Mouse (Mus musculus): ENCODE results near the gene Gins1. TPM values are rescaled to one million over a fixed set of nuclear protein-coding genes. Genes with fewer than 3 reads are reported as not detected.

Gins1 gene
- polyA plus RNA-seq, 1 experiment from 2014 or later = 58.1 TPM

DNA sequence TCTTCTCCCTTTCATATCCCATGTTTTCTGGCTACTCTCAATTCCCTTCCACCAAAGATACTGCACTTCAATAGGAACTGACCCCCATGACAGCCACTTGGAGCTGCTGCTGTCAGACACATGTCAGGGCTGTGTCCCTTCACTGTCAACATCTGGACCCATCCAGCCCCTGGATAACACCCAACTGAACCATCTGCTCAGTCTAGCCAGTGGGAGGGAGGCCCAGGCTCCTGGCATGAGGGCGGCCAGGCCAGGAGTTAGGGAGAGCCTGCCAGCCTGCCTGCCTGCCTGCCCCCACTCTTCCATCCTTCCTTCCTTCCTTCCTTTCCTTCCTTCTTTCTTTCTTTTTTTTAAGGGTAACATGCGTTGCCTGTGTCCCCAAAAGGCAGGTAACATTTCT is 46.0 kb downstream of the Gins1 start:
- Histone ChIP-seq H3K9me3 (ENCODE audit: low read depth, low read length) (no peaks in the 10 kb centered on the region), H3K9ac (no peak overlapping the region; the same call in 1 of the 2 replicates), H3K4me3 (ENCODE audit: low read depth, low read length) (no peak overlapping the region), H3K36me3 (ENCODE audit: insufficient read depth) (peaks cover 57% of the 10 kb centered on the region), H3K4me1 (ENCODE audit: insufficient read depth) (no peaks in the 10 kb centered on the region), H3K27ac (ENCODE audit: low read depth) (no peak overlapping the region), H3K4me2 (no peak overlapping the region), H3K27me3 (ENCODE audit: insufficient read depth, low read length) (no peaks in the 10 kb centered on the region)
- no peak for DNase-seq
- no peak for ATAC-seq (ENCODE audit: insufficient read depth)
- no peak for TF ChIP-seq CTCF (IDR thresholded peaks at IDR 0.05; ENCODE audit: low read depth)
- 78% methylated on average over 2 of the region's 2 CpGs for WGBS

GRCm38 (mm10) chr2:150955859-150956258 is 50.7 kb downstream of the Gins1 start:
- 56% methylated on average over 1 of the region's 1 CpGs for WGBS
- Histone ChIP-seq H3K9ac (no peak overlapping the region), H3K27me3 (ENCODE audit: insufficient read depth, low read length) (no peaks in the 10 kb centered on the region), H3K4me2 (no peak overlapping the region), H3K4me3 (ENCODE audit: low read depth, low read length) (no peak overlapping the region), H3K4me1 (ENCODE audit: insufficient read depth) (no peaks in the 10 kb centered on the region), H3K9me3 (ENCODE audit: low read depth, low read length) (no peaks in the 10 kb centered on the region), H3K36me3 (ENCODE audit: insufficient read depth) (peaks cover 52% of the 10 kb centered on the region), H3K27ac (ENCODE audit: low read depth) (no peak overlapping the region)
- no peak for TF ChIP-seq CTCF (IDR thresholded peaks at IDR 0.05; ENCODE audit: low read depth)
- no peak for DNase-seq
- no peak for ATAC-seq (ENCODE audit: insufficient read depth)

DNA sequence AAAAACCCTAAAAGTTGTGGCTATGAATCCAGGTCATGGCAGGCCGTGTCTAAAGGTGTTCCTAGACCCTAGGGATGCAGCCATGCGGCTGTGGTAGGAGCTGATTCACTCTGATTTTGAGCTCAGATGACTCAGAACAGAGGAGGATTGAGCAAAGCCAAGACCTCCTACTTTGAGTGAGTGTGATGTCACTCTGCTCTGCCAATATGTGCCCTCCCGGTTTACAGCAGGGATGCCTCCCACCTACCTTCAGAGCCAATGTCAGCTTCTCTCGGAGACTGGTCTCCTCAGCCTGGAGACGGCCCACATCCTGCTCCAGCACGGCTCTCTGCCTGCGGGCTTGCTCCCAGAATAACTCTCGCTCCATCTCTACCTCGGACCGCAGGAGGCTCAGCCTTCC is 54.3 kb downstream of the Gins1 start:
- DNase-seq (no peak), ATAC-seq (ENCODE audit: insufficient read depth) (no peak; the same call in 1 of the 2 replicates)
- Histone ChIP-seq H3K9ac (no peak overlapping the region), H3K36me3 (ENCODE audit: insufficient read depth) (peaks cover 47% of the 10 kb centered on the region), H3K27me3 (ENCODE audit: insufficient read depth, low read length) (no peaks in the 10 kb centered on the region), H3K9me3 (ENCODE audit: low read depth, low read length) (no peaks in the 10 kb centered on the region), H3K27ac (ENCODE audit: low read depth) (no peak overlapping the region), H3K4me3 (ENCODE audit: low read depth, low read length) (no peak overlapping the region), H3K4me2 (no peak overlapping the region), H3K4me1 (ENCODE audit: insufficient read depth) (no peaks in the 10 kb centered on the region)
- TF ChIP-seq CTCF (IDR thresholded peaks at IDR 0.05; ENCODE audit: low read depth) = no peak
- 84% methylated on average over 10 of the region's 10 CpGs for WGBS

- peaks cover 54% of the 10 kb centered on the region for H3K36me3 ChIP-seq (ENCODE audit: insufficient read depth)
- H3K27ac ChIP-seq (ENCODE audit: low read depth) = no peak overlapping the region
Measured at GRCm38 (mm10) chr2:150963246-150963645, 58.0 kb downstream of the Gins1 start.

GRCm38 (mm10) chr2:150964641-150965040 is 59.4 kb downstream of the Gins1 start:
- Histone ChIP-seq H3K9ac (no peak overlapping the region), H3K4me2 (no peak overlapping the region), H3K27me3 (ENCODE audit: insufficient read depth, low read length) (no peaks in the 10 kb centered on the region), H3K9me3 (ENCODE audit: low read depth, low read length) (no peaks in the 10 kb centered on the region), H3K4me1 (ENCODE audit: insufficient read depth) (no peaks in the 10 kb centered on the region), H3K36me3 (ENCODE audit: insufficient read depth) (peaks cover 46% of the 10 kb centered on the region), H3K27ac (ENCODE audit: low read depth) (no peak overlapping the region), H3K4me3 (ENCODE audit: low read depth, low read length) (no peak overlapping the region)
- no peak for ATAC-seq (ENCODE audit: insufficient read depth)
- TF ChIP-seq CTCF (IDR thresholded peaks at IDR 0.05; ENCODE audit: low read depth) = no peak
- 84% methylated on average over 3 of the region's 3 CpGs for WGBS
- no peak for DNase-seq

More at GRCm38 (mm10) chr2:150963246-150963645, 58.0 kb downstream of the Gins1 start:
- DNase-seq (no peak), ATAC-seq (ENCODE audit: insufficient read depth) (no peak)
- no peak for TF ChIP-seq CTCF (IDR thresholded peaks at IDR 0.05; ENCODE audit: low read depth)
- Histone ChIP-seq H3K4me2 (no peak overlapping the region), H3K9ac (no peak overlapping the region), H3K27me3 (ENCODE audit: insufficient read depth, low read length) (no peaks in the 10 kb centered on the region), H3K4me1 (ENCODE audit: insufficient read depth) (no peaks in the 10 kb centered on the region), H3K9me3 (ENCODE audit: low read depth, low read length) (no peaks in the 10 kb centered on the region), H3K4me3 (ENCODE audit: low read depth, low read length) (no peak overlapping the region)
- 95% methylated on average over 3 of the region's 3 CpGs for WGBS

DNA sequence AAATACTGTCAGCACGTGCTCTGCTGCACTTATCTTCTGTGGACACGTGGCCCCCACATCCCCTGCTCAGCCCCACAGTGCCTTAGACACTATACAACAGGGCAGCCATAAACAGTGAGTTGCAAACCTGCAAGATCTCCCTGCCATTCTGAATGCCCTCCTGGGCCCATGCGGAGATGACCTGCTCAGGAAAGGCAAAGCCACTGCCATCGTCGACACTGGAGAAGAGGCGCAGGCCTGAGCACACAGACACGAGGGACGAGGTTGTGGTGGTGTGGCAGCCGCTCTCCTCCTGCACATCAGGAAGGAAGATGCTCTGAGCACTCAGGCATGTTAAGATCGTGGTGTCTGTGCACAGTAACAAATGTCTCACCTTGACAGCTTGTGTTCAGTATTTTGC is 60.8 kb downstream of the Gins1 start:
- DNase-seq (no peak), ATAC-seq (ENCODE audit: insufficient read depth) (no peak)
- H3K4me1 ChIP-seq (ENCODE audit: insufficient read depth) = no peaks in the 10 kb centered on the region
- H3K36me3 ChIP-seq (ENCODE audit: insufficient read depth) = peaks cover 54% of the 10 kb centered on the region
- no peaks in the 10 kb centered on the region for H3K27me3 ChIP-seq (ENCODE audit: insufficient read depth, low read length)
- H3K9ac ChIP-seq = no peak overlapping the region
- TF ChIP-seq CTCF (IDR thresholded peaks at IDR 0.05; ENCODE audit: low read depth) = no peak
- H3K9me3 ChIP-seq (ENCODE audit: low read depth, low read length) = no peaks in the 10 kb centered on the region
- H3K4me2 ChIP-seq = no peak overlapping the region
- WGBS = 87% methylated on average over 10 of the region's 10 CpGs
- no peak overlapping the region for H3K4me3 ChIP-seq (ENCODE audit: low read depth, low read length)
- H3K27ac ChIP-seq (ENCODE audit: low read depth) = no peak overlapping the region

- Histone ChIP-seq H3K4me2 (no peak overlapping the region), H3K4me3 (ENCODE audit: low read depth, low read length) (no peak overlapping the region), H3K4me1 (ENCODE audit: insufficient read depth) (no peaks in the 10 kb centered on the region), H3K9ac (no peak overlapping the region), H3K27me3 (ENCODE audit: insufficient read depth, low read length) (no peaks in the 10 kb centered on the region), H3K9me3 (ENCODE audit: low read depth, low read length) (no peaks in the 10 kb centered on the region), H3K27ac (ENCODE audit: low read depth) (no peak overlapping the region), H3K36me3 (ENCODE audit: insufficient read depth) (peaks cover 55% of the 10 kb centered on the region)
- WGBS = 87% methylated on average over 2 of the region's 2 CpGs
- DNase-seq (no peak), ATAC-seq (ENCODE audit: insufficient read depth) (no peak)
- TF ChIP-seq CTCF (IDR thresholded peaks at IDR 0.05; ENCODE audit: low read depth) = no peak
Measured at GRCm38 (mm10) chr2:150967491-150967890, 62.3 kb downstream of the Gins1 start.

GRCm38 (mm10) chr2:150969231-150969630 is 64.0 kb downstream of the Gins1 start:
- no peak for TF ChIP-seq CTCF (IDR thresholded peaks at IDR 0.05; ENCODE audit: low read depth)
- H3K27me3 ChIP-seq (ENCODE audit: insufficient read depth, low read length) = no peaks in the 10 kb centered on the region
- H3K36me3 ChIP-seq (ENCODE audit: insufficient read depth) = peaks cover 62% of the 10 kb centered on the region
- H3K4me1 ChIP-seq (ENCODE audit: insufficient read depth) = no peaks in the 10 kb centered on the region
- no peaks in the 10 kb centered on the region for H3K9me3 ChIP-seq (ENCODE audit: low read depth, low read length)
- WGBS = 93% methylated on average over 2 of the region's 2 CpGs
- H3K9ac ChIP-seq = no peak overlapping the region
- no peak for ATAC-seq (ENCODE audit: insufficient read depth)
- no peak overlapping the region for H3K4me3 ChIP-seq (ENCODE audit: low read depth, low read length)
- H3K27ac ChIP-seq (ENCODE audit: low read depth) = no peak overlapping the region
- no peak for DNase-seq
- no peak overlapping the region for H3K4me2 ChIP-seq
